Mouse (Mus musculus) gastrocnemius, adult 8-10 months (tissue): ENCODE results near the gene Kcnk5. TPM values are rescaled to one million over a fixed set of nuclear protein-coding genes. Genes with fewer than 3 reads are reported as not detected.

Source experiments
- DNase-seq, 2 experiments: peaks; one replicate each; pipeline ENCODE4 v3.0.0; 2022; ENCODE audit warnings: low spot score in 2 of 2
- total RNA-seq, 4 experiments: library from RNA; stranded (reverse); gene quantifications; 2 replicates each; pipeline ENCODE4 v1.2.4; 2022

Kcnk5 gene
- total RNA-seq, 4 experiments from 2014 or later = 0.36 to 1.1 (median 0.61) TPM

DNA sequence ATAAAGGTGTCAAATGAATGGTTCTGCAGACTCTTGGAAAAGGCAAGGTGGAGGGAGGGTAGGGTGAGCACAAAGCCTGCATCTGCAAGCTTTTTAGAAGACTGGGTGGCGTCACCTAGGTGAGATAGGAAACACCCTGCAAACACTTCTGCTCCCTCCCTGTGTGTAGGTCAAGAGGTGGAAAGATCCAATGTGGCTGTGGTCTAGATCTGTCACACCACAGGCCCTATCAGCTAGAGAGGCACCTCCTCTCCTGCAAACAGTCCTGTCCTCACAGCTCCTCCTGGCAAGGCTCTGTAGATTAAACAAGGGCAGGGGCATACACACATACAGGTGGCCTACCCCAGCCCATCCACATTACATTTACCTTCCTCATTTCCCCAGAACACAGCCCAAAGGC lies 13.1 kb downstream of the Kcnk5 start:
- DNase-seq = no peak

DNA sequence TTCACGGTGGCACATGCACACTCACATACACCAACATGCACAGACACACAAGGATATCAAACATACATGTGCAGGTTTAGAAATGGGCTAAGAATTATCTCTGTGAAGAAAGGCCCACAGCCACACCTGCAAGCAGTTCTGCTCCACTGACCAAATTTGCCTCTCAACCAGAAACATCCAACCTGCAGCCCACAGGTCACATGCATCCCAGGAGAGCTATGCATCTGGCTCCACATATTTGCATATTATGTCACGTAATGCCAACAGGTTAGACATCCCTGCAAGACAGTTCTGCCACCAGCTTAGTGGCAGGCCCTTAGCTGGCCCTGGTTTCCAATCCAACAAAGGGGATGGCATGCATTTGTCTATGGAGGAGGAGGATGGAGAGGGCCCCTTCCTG lies 13.6 kb downstream of the Kcnk5 start:
- DNase-seq = no peak

DNA sequence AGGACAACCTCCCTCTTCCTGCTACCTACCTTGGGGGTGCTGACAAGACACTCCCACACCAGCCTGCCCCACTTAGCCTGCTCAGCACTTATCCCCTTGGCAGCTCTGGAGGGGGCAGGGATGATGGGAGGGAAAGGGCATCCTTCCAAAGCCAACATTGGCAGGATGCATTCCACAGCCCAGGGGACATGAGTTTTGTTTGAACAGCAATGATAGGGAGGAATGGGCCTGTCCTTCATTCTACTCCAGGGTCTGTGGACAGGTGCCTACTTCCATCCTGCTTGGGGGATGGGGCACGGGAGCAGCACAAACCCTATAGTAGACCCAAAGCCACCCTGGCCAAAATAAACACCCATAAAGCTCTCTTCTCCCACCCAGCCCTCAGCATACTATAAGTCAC lies 16.2 kb downstream of the Kcnk5 start:
- no peak for DNase-seq

DNA sequence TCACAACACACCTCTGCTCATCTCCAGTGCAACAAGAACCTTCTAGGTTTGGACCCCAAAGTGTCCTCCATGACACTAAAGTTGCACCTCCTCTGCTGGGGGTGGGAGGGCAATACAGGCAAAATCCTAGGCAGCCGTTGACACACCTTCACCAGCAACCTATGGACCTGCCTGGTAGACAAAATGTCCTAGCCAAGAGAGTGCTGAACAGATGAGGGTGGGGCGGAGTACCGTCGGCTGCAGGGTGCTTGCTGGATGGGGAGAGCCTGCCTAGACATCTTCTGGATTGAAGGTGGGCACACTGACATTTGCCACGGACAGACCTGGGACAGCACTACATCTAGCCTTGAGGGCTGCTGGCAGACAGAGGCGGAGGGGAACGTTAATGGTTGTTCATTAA lies 17.2 kb downstream of the Kcnk5 start:
- no peak for DNase-seq

DNA sequence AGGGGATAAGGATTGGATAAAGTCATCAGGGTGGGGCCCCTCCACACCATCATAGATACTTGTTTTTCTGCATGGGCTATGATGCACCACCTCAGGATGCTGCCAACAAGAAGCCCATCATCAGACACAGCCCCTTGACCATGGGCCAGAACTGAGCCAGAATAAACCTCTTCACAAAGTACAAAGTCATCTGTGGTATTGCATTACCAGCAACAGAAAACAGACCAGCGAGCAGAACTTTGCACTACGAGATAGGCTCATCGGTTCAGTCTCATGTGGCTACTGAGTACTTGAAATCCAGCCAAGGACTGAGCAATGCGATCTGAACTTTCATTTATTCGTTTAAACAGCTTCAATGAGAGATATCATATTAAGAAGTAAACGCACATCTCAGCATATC lies 18.9 kb downstream of the Kcnk5 start:
- peak; percentile 16 to 43 for DNase-seq

DNA sequence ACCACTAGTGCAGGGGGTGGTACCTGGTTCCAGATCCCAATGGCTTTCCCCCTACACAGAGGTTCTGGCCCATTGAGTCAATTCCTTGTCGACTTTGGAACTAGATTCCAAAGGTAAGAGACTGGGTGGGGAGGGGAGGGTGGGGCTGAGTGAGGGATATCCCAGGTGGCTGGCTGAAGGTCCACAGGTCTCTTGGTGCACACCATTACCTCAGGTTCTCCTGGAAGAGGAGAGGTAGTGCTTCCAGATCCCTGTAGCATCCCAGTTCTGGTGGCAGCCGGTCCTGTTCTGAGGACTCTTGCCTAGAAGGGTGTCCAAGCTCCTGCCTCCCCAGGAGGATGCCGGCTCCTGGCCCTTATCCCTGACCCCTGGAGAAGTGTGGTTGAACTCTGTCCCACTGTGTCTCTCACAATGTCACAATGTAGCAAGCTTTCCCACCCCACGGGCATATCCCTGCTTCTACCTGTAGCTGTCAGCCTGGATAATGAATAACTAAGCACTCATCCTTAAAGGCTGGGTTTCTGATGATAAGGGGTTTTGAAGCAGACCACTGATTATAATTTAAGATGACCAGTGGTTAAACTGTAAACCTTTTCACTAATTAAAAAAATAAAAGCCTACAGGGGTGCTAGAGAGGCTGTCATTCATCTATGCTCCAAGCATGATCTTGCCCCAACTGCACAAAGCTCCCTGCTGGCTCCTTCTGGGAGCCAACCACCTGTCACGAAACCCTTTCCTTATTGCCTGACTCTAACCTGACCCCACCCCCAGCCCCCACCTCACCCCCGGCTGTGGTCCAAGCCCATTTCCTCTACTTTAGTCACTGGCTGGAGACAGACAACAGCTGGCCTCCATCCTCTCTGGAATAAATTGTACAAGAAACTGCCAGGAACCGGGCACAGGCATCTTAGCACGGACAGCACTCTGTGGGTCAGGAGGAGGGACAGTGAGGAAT lies 22.6 kb downstream of the Kcnk5 start:
- no peak for DNase-seq

DNA sequence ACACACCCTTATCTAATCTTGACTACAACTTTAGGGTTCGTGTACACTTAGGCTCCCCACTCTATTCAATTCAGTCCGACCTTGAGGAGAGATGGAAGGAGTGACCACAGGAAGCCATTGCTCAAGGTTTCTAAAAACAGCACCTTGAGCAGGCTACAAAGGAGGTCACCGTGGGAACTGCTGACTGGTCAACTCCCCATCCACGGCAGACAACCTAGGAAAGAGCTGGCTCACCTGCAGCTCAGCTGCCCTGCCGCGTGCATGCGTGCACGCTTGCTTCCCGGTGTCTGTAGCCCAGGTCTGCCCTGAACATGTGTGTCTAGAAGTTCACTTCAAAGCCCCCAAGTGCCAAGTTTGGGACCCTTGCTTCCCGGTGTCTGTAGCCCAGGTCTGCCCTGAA lies 24.0 kb downstream of the Kcnk5 start:
- DNase-seq = no peak

DNA sequence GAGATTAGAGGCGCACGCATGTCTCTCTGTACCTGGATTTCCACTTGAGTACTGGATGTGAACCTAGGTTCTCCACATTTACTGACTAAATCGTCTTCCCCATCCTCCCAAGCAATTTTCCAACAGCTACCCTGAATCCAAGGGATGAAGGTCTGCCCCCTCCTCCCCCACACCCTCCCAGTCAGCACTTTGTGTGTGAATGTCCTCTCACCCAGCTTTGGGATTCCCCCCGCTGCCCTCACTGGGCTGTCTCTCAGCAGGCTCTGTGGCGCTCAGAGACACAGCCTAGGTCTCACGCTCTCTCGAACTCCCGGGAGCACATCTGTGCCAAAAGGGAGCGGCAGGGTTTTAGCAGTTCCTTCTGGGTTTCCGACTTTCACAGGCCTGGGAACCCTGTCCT lies 25.9 kb downstream of the Kcnk5 start:
- no peak for DNase-seq

DNA sequence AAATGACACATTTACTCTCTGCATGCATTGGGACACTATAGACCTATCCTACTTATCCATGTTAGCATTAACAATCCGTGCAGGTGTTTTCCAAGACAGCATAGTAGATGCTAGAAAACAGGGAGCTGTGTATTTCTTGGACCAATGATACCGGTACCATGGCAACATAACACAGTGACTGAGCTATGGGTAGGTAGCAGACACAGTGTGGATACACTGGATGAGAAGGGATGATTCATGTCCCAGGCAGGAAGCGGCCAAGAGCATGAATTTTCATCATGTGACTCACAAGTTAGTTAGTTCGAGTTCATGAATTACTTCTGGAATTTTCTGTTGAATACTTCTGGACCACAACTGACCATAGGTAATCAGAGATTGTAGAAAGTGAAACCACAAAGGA lies 26.7 kb downstream of the Kcnk5 start:
- no peak for DNase-seq

DNA sequence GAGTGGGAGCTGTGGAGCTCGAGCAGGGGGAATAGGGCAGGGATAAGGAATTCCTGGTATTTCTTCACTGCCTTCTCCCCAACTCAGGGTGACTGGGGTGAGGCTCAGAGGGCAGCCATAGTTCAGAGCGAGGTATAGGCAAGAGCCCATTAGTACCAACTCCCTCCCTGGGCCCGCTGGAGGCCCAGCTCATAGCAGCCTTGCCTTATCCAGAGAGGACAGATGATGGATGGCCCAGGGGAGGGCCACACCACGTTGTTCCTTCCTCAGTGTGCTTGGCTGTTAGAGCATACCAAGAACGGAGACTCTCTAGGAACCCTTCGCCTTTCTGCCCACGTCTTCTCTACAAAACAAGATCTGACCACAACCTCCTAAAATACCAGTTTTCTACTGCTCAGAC lies 27.4 kb downstream of the Kcnk5 start:
- no peak for DNase-seq

DNA sequence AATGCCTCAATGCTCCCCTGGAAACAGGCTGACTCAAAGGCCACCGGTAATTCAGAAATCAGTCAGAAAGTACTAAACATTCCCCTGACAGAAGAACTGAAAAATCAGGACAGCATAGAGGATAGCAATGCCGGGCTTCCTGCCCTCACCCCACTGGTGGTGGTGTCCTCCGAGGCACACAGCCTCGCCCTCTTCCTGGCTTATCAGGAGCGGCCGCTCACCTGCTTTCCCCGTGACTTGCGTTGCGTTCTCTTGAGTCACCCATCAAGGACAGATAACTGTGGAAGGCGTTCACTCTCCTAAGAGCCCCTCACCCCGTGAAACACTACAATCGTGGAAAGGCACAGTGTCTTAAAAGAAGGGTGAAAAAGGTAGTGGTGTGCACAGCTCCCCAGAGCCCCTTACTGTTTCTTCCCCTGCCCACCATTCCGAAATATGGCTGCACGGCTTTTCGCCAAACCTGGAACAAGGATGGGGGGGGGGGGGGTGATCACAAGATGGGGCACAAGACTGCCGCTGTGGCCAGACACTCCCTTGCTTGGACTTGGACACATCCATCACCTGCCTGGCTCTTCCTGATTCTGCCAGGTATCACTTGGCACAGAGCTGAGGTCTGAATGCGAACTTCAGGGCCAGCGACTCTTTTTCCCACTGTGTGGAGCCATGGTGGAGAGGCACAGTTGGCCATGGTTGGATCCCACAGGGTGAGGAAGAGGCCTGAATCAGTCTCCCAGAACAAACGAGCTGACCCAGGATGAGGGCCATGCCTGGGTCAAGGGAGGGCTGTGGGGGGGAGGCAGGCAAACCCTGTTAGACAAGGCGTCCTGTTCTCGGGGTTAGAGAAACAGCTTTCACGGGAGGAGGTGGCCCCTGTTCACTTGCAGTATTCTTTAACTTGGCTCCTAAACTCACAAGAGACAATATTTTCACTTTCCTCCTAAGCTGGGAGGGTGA lies 32.2 kb downstream of the Kcnk5 start:
- no peak for DNase-seq

DNA sequence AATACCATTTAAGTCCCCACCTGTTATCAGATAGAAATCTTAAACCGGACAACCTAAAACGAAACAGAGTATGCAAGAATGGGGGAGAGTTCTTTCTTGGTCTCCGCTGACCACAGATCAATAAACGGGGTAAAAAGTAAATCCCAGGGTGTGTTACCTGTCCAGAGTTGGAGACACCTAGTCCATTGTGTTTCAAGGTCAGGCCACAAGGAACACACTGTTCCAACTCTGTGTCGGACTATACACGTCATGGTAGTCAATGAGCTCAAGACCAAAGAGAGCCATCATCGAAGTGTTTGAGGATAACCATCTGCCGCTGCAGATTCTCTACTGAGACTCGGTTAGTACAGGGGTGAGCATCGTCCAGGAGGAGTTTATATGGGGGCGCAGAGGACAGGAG lies 33.1 kb downstream of the Kcnk5 start:
- DNase-seq = no peak

DNA sequence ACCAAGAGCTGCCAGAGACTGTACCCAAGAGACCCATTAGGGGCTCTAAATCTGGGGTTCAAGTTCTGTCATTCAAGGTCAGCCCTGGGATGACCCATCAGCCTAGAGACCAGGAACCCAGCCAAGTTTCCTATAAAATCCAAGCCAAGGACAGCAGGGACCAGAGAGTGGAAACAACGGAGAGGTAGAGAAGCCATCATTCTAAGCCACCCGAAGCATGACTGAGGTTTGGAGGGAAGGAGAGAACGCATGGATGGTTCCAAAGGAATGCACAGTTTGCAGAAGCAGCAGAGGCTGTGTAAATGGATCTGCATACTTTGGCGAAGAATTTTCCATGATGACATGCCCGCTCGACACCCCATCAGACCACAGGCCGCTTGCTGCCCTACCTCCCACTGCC lies 33.8 kb downstream of the Kcnk5 start:
- DNase-seq = no peak

DNA sequence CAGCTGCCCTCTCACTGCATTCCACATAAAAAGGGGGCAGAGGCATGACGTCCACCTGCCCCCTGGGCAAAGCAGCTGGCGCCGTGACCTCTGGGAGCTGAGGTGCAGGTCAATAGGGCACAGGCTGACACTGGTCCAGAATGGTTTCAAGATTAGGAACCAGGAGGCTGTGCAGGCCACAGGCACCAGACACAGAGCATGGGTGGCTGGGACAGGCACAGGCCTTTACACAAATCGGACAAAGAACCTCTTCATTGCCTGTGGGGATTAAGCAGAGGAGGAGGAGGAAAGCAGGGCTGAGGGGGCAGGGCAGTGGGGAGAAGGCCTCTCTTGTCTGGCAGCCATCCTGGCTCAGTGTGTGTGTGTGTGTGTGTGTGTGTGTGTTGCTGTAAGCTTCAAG lies 37.5 kb downstream of the Kcnk5 start:
- DNase-seq = no peak

DNA sequence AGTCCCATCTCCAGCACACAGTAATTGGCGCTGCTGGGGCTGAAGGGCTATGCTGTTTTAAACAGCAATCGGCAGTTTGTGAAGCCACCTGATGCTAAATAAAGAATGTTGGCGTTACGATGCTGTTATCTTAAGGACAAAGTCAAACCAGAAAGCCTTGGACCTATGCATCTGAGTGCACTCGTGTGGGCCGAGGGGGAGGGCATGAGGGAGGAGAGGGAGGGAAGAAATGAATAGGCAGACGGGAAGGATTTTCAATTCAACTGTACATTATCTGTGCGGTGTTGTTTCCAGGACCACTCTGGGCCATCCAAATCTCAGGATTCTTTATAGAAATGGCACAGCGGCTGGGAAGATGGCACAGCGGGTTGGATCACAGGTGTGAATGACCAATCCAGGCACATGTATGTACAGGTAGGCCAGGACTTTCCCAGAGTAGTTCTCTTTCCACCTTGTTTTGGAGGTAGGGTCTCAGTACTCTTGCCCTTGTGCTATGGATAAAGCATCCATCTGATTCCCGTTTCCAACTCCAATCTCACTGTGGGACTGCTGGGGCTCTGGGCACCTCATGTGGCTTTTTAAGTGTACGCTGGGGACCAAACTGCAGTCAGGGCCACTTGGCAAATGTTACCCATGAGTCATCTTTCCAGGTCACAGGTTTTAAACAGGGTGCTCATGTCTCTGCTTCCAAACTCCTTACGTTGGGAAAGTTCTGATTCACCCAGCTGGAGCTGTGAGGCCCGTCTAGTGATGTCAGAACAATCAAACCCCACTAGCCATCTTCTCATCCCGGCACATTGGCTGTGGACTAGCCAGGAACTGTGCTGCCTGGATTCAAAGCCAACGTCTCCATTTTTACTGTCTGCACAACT lies 42.9 kb downstream of the Kcnk5 start, which contains the start of gene Saysd1:
TSS of gene Saysd1 (minus strand) at position 51 of the 872 bp plus-strand sequence.
- no peak for DNase-seq

DNA sequence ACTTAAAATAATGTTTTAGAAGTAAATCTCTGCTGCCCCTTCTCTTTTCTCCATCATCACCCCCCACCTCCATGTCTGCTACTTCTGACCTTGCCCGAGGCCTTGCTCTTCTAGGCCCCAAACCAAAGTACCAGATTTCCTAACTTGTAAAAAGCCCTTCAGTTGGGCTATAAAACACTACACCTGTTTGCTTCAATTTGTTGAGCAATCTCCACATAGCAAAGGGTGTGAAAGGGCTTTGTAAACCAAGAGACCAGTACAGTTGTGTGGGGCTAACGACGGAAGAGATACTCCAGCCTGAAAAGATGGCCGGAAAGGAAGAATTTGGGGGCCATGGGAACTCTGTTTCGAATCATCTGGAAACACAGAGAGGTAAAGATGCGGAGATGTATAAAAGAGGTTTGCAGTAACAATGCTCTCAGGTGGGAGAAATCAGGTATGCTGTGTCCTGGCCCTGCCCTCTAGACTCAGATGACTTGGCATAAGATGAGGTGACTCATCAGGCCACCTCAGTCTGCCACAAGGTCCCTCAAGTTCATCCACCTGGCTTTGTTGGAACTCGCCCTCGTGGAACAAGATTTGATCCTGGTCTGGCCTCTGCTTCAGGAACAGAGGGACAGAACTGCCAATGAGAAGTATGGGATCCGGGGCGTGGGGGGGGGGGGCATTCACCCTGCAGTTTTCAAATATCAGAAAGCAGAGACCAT lies 46.5 kb downstream of the Kcnk5 start:
- DNase-seq = no peak

DNA sequence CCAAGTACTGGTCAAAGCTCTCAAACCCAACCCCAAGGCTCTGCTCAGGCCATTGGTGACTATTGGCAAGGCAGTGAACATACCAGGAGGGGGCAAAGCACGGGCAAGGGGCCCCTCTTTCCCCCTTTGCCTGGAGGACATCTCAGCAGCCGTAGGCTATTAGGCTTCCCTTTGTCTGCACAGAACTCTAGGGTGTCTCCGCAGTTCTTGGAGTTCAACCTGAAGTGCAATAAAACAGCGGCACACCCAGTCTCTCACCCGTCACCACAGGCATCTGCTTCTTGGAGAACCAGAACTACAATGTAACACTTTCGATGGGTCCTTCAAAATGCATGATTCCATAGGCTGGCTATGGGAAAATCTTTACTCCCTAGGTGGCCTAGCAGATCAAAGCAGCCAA lies 53.4 kb downstream of the Kcnk5 start:
- no peak for DNase-seq

DNA sequence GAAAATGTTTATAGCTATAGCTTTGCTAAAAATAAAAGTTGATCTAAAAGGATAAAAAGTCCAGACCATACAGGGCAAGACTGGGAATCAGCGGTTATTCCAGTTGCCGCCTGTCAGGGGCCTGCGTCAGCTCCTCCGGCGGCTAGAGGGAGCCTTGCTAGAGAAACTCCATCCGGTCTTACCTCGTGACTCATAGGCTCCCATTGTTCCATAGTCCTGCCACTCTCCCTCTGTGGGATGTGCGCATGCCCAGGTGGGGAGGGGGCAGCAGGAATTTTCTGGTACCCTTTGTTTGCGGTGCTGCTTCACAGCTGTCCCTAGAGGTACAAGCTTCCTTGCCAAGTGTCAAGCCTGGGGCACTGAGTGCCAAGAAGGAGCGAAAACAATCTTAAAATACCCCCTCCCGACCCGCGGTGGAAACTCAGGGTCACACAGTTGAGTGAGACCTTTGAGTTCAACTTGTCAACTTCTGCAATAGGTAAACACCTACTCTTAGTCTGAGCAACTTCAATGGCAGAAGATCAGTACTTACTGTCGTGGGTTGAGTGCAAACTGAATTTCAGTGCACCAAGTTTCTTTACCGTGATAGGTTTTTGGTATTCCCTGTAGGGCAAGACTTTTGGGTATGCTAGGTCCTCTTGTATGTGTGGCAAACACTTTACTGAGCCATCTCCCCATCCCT lies 54.1 kb downstream of the Kcnk5 start:
- no peak for DNase-seq

DNA sequence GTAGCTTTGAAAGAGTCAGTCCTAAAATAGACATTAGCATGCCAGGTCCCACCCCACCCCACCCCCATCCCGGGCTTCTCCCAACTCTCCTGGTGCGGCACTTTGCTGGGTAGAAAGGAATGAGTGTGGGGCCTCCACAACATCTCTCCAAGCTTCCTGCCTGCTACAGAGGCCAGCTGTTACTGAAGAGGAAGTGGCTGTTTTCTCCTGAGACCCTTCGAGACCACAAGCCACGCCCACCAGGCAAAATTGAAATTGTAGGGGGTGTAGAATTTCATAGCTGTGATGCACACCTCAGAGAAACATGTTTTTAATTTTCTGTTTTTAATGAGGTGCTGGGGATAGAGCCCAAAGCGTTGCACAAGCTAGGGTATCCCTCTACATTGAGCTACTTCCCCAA lies 60.7 kb downstream of the Kcnk5 start:
- DNase-seq = no peak

DNA sequence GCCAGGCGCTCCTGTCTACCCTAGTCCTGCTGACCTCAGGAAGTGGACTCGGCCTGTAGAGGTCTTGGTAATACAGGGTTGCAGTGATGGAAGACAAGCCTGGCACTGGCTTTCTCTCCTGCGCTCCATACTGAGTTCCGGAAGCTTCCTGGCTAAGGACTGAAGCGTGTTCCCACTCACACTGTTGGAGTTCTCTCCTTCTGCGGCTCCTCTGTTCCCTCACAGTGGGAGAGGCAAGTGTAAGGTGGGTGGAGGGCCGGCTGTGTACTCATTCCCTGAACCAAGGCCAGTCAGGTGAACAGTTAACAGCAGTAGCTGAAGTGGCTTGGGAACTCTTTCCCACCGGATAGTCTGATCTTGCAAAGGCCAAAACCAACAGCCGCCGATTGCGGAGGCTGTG lies 61.6 kb downstream of the Kcnk5 start:
- DNase-seq = no peak
